Mouse (Mus musculus): ENCODE measurements around the gene Lhx3. TPM values are rescaled to one million over a fixed set of nuclear protein-coding genes. Genes with fewer than 3 reads are reported as not detected.

Gene Lhx3
- polyA plus RNA-seq, 2 experiments from 2014 or later: not detected

- no peak for ATAC-seq
Measured at GRCm38 (mm10) chr2:26201926-26202848, 5.9 kb downstream of the Lhx3 start.

GRCm38 (mm10) chr2:26198488-26198887 is 9.6 kb downstream of the Lhx3 start:
- no peak for ATAC-seq

- no peak for ATAC-seq
Measured at GRCm38 (mm10) chr2:26194552-26195339, 13.3 kb downstream of the Lhx3 start.

- ATAC-seq: no peak
Measured at GRCm38 (mm10) chr2:26188517-26188916, 19.6 kb downstream of the Lhx3 start.

- no peak for ATAC-seq
Measured at GRCm38 (mm10) chr2:26184352-26184751, 23.7 kb downstream of the Lhx3 start.

GRCm38 (mm10) chr2:26182646-26183045 is 25.4 kb downstream of the Lhx3 start:
- no peak for ATAC-seq

GRCm38 (mm10) chr2:26177189-26177588 is 30.9 kb downstream of the Lhx3 start:
- ATAC-seq: no peak

- ATAC-seq: no peak
Measured at GRCm38 (mm10) chr2:26176731-26177130, 31.4 kb downstream of the Lhx3 start.

- no peak for ATAC-seq
Measured at GRCm38 (mm10) chr2:26175191-26175590, 32.9 kb downstream of the Lhx3 start.

GRCm38 (mm10) chr2:26172166-26172565 is 35.9 kb downstream of the Lhx3 start:
- no peak for ATAC-seq

GRCm38 (mm10) chr2:26170376-26170775 is 37.7 kb downstream of the Lhx3 start:
- no peak for ATAC-seq

- ATAC-seq: no peak
Measured at GRCm38 (mm10) chr2:26168843-26169579, 39.1 kb downstream of the Lhx3 start.

GRCm38 (mm10) chr2:26166890-26167289 is 41.2 kb downstream of the Lhx3 start:
- ATAC-seq: no peak

GRCm38 (mm10) chr2:26158064-26158463 is 50.0 kb downstream of the Lhx3 start:
- ATAC-seq: no peak

- ATAC-seq: no peak
Measured at GRCm38 (mm10) chr2:26156191-26156977, 51.7 kb downstream of the Lhx3 start.

- no peak for ATAC-seq
Measured at GRCm38 (mm10) chr2:26155737-26156136, 52.4 kb downstream of the Lhx3 start.

- ATAC-seq: no peak
Measured at GRCm38 (mm10) chr2:26154586-26154985, 53.5 kb downstream of the Lhx3 start.

GRCm38 (mm10) chr2:26153909-26154340 is 54.2 kb downstream of the Lhx3 start:
- ATAC-seq: no peak

- ATAC-seq: no peak
Measured at GRCm38 (mm10) chr2:26153295-26153694, 54.8 kb downstream of the Lhx3 start.
